In the genomic region with DNA sequence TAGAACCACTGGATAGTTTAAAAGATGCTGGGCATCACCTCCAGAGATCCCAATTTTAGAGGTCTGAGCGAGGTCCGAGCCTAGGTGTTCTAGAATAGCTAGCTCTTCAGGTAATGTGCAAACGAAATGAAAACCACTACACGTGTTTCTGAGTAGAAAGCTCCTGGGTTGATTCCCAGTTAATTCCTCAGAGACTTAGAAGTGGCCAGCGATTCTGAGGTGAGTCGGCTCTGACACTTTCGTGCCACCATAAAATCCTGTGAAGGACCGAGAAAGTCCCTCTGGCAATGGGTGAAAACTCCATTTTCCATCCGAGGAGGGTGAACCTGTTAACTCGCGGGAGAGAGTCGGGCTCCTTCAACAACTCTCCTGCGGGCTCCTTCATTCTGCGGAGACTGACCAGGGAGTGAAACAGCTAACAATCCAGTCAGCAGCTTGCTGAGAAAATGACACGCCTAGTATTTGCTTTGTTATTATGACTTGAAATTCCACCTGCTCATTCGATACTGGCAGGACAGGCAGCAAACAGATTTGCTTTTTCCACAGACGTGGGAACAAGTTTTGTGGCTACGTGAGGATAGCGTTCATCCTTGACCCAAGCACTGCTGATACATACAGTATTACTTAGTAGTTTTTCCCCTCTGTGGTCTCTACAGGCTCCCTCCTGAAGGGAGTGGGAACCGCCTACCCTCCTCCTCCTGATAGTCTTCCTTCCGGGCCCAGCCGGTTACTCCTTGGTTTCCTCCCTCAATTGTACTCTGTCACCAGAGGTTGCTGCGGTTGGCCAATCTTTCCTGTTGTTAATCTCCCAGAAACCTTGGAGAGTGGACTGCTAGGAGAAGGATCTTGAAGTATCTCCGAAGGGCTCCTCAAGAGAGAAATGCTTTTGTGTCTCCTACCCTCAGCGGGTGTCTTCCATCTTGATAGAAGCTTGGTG, we compare ENCODE assay signal across 8 mouse cellular contexts. TPM values are rescaled to one million over a fixed set of nuclear protein-coding genes. Genes with fewer than 3 reads are reported as not detected.
DNase-seq lines count a peak whose midpoint lies in the region; ATAC-seq and TF ChIP-seq lines count a peak whose summit lies in the region.

No protein-coding gene starts in this region.

- no peaks in the 10 kb centered on the region for H3K36me3 ChIP-seq in heart, embryonic 16.5 days (ENCODE audit: control insufficient read depth, insufficient read depth)
- H3K36me3 ChIP-seq in midbrain, postnatal 0 days (ENCODE audit: insufficient read depth, low read length) = no peaks in the 10 kb centered on the region

- peak overlapping the region; percentile 71 for H3K27ac ChIP-seq in heart, embryonic 16.5 days (ENCODE audit: low read length)
- no peak overlapping the region for H3K27ac ChIP-seq in midbrain, postnatal 0 days (ENCODE audit: low read depth, low read length)

- no peak for TF ChIP-seq CTCF in midbrain, postnatal 0 days (IDR thresholded peaks at IDR 0.05)

- DNase-seq in A20 (ENCODE audit: low read depth, low spot score) = peak; percentile 21
- DNase-seq in WW6 (ENCODE audit: low read depth, low spot score) = peak; percentile 31
- DNase-seq in liver = peak; percentile 52
- no peak for DNase-seq in midbrain, postnatal 0 days (ENCODE audit: low spot score)
- DNase-seq in spleen, postnatal 14 days (ENCODE audit: low spot score in 2 of 2) = no peak
- no peak for DNase-seq in layer of hippocampus, adult 9-11 months
- no peak for DNase-seq in right cerebral cortex, adult 18-20 months

- H3K4me3 ChIP-seq in heart, embryonic 16.5 days (ENCODE audit: low read length) = peak overlapping the region; percentile 50
- H3K4me3 ChIP-seq in midbrain, postnatal 0 days (ENCODE audit: low read depth, low read length) = peak overlapping the region; percentile 62

- H3K4me2 ChIP-seq in heart, embryonic 16.5 days (ENCODE audit: low read depth, low read length) = peak overlapping the region; percentile 65
- H3K4me2 ChIP-seq in midbrain, postnatal 0 days (ENCODE audit: low read depth, low read length, poor library complexity, severe bottlenecking) = peak overlapping the region; percentile 82

- 17% methylated on average over 25 of the region's 25 CpGs for WGBS in heart, embryonic 16.5 days
- 22% methylated on average over 25 of the region's 25 CpGs for WGBS in midbrain, postnatal 0 days

- H3K27me3 ChIP-seq in heart, embryonic 16.5 days (ENCODE audit: control insufficient read depth, insufficient read depth, low read length) = 0 out of 2 replicates have a peak, but pooled peaks cover 8% of the 10 kb centered on the region
- H3K27me3 ChIP-seq in midbrain, postnatal 0 days (ENCODE audit: insufficient read depth, low read length) = no peaks in the 10 kb centered on the region

- ATAC-seq in heart, embryonic 16.5 days (replicated peaks; ENCODE audit: extremely low read depth, insufficient read depth, low FRiP score) = 0 out of 2 replicates have a peak, but pooled peaks have one; percentile 35
- no peak for ATAC-seq in midbrain, postnatal 0 days (ENCODE audit: low FRiP score)

- H3K9me3 ChIP-seq in heart, embryonic 16.5 days (replicated peaks; ENCODE audit: control insufficient read depth, low read length) = no peaks in the 10 kb centered on the region
- H3K9me3 ChIP-seq in midbrain, postnatal 0 days (ENCODE audit: low read length) = no peaks in the 10 kb centered on the region

- peaks cover 2% of the 10 kb centered on the region; the same call in 1 of the 2 replicates for H3K4me1 ChIP-seq in heart, embryonic 16.5 days (ENCODE audit: control insufficient read depth, insufficient read depth, low read length)
- H3K4me1 ChIP-seq in midbrain, postnatal 0 days (ENCODE audit: insufficient read depth, low read length) = peaks cover 3% of the 10 kb centered on the region; the same call in 1 of the 2 replicates

- peak overlapping the region; percentile 61 for H3K9ac ChIP-seq in heart, embryonic 16.5 days (ENCODE audit: low read length)
- H3K9ac ChIP-seq in midbrain, postnatal 0 days (replicated peaks; ENCODE audit: low read length, poor library complexity, severe bottlenecking) = peak overlapping the region; percentile 71

RNA-seq across cellular contexts. Expression of gene 2310034G01Rik, which starts 7.5 kb away (rescaled TPM):
- polyA plus RNA-seq in heart, embryonic 16.5 days (2015; fragmentation: Nextera tagmentation; extraction: Ambion mirVana) = 1.1 and 1.2 TPM in 2 replicates
- 2.0 and 3.8 TPM in 2 replicates for total RNA-seq in midbrain, postnatal 0 days (2014; rRNA removed)
- polyA plus RNA-seq in midbrain, postnatal 0 days (2015; fragmentation: Nextera tagmentation; extraction: Ambion mirVana) = 2.0 and 2.2 TPM in 2 replicates

RNA-seq across cellular contexts. Expression of gene Mfsd13a, which starts 16.7 kb away (rescaled TPM):
- 6.0 TPM in 2 replicates for polyA plus RNA-seq in heart, embryonic 16.5 days (2015; fragmentation: Nextera tagmentation; extraction: Ambion mirVana)
- total RNA-seq in midbrain, postnatal 0 days (2014; rRNA removed) = 7.2 and 19.2 TPM in 2 replicates
- 10.6 and 11.4 TPM in 2 replicates for polyA plus RNA-seq in midbrain, postnatal 0 days (2015; fragmentation: Nextera tagmentation; extraction: Ambion mirVana)

RNA-seq across cellular contexts. Expression of gene Cuedc2, which starts 19.1 kb away (rescaled TPM):
- polyA plus RNA-seq in heart, embryonic 16.5 days (2015; fragmentation: Nextera tagmentation; extraction: Ambion mirVana) = 142 and 150 TPM in 2 replicates
- total RNA-seq in midbrain, postnatal 0 days (2014; rRNA removed) = 157 and 177 TPM in 2 replicates
- polyA plus RNA-seq in midbrain, postnatal 0 days (2015; fragmentation: Nextera tagmentation; extraction: Ambion mirVana) = 314 and 337 TPM in 2 replicates

RNA-seq across cellular contexts. Expression of gene Fbxl15, which starts 29.6 kb away (rescaled TPM):
- polyA plus RNA-seq in heart, embryonic 16.5 days (2015; fragmentation: Nextera tagmentation; extraction: Ambion mirVana) = 11.0 and 12.8 TPM in 2 replicates
- 48.3 and 57.8 TPM in 2 replicates for total RNA-seq in midbrain, postnatal 0 days (2014; rRNA removed)
- 55.2 and 56.8 TPM in 2 replicates for polyA plus RNA-seq in midbrain, postnatal 0 days (2015; fragmentation: Nextera tagmentation; extraction: Ambion mirVana)

RNA-seq across cellular contexts. Expression of gene Psd, which starts 30.7 kb away (rescaled TPM):
- polyA plus RNA-seq in heart, embryonic 16.5 days (2015; fragmentation: Nextera tagmentation; extraction: Ambion mirVana) = 4.1 and 5.1 TPM in 2 replicates
- 471 and 481 TPM in 2 replicates for total RNA-seq in midbrain, postnatal 0 days (2014; rRNA removed)
- polyA plus RNA-seq in midbrain, postnatal 0 days (2015; fragmentation: Nextera tagmentation; extraction: Ambion mirVana) = 179 and 185 TPM in 2 replicates

Comparison
In these comparisons a context has a peak if more than half of its experiments do, and no peak if none do; other contexts are left out.
1. DNase-seq: peak in A20 (single experiment), WW6 (single experiment) and liver (single experiment); none in midbrain, postnatal 0 days (single experiment), spleen, postnatal 14 days (0 of 2), layer of hippocampus, adult 9-11 months (single experiment) and right cerebral cortex, adult 18-20 months (single experiment).